Mouse (Mus musculus): ENCODE results near the gene Naa15. TPM values are rescaled to one million over a fixed set of nuclear protein-coding genes. Genes with fewer than 3 reads are reported as not detected.
"Not testable (repeated sequence)": the region's sequence is repeated elsewhere in the genome, so short reads cannot be mapped to it uniquely, and the experiment has no call there.

Naa15 gene
- total RNA-seq, 2 experiments from 2014 or later, result 48.4 to 48.6 TPM

DNA sequence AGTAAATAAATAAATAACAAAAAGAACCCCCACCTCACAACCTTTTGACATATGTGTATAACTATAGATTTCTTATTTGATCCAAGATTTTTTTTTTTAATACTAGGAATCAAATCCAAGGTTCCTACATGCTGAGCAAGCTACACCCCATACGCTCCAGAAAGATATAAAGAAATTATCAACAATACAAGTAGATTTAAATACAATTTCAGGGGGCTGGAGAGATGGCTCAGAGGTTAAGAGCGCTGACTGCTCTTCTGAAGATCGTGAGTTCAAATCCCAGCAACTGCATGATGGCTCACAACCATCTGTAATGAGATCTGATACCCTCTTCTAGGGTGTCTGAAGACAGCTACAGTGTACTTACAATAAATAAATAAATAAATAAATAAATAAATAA, 21.9 kb upstream of the Naa15 start:
- intact Hi-C loops (cut with DNase I); DNase-seq: not testable (repeated sequence)

DNA sequence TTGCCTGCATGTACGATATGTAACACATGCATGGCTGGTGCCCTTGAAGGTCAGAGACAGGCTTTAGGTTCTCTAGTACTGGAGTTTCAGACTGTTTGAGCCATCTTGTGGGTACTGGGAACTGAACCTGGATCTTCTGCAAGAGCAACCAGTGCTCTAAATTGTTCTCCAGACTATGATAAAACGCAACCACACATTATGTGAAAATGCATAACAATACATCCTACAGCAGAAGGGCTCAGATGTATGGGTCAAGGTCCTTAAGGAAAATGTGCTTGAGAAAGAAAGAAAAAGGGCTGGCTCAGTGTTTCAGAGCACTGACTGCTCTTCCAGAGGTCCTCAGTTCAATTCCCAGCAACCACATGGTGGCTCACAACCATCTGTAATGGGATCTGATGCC, 21.3 kb upstream of the Naa15 start:
- DNase-seq, result no peak
- intact Hi-C loops (cut with DNase I), result no loop called here

DNA sequence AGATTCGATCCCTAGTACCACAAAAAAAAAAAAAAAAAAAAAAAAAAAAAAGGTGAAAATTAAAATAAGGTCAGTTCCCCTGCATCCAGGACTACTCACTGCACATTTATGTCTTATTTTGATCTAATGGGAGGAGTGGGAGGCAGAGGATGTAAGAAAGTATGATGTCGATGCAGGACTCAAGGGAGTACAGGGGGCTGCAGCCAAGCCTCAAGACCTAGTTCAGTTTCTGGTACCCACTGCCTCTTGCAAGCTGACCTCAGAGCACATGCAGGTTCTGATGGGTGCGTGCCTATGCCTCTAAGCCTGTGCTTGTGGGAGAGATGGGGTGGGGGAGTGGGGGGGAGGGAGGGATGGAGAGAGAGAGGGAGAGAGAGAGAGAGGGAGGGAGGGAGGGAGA, 20.1 kb upstream of the Naa15 start:
- intact Hi-C loops (cut with DNase I), result no loop called here

DNA sequence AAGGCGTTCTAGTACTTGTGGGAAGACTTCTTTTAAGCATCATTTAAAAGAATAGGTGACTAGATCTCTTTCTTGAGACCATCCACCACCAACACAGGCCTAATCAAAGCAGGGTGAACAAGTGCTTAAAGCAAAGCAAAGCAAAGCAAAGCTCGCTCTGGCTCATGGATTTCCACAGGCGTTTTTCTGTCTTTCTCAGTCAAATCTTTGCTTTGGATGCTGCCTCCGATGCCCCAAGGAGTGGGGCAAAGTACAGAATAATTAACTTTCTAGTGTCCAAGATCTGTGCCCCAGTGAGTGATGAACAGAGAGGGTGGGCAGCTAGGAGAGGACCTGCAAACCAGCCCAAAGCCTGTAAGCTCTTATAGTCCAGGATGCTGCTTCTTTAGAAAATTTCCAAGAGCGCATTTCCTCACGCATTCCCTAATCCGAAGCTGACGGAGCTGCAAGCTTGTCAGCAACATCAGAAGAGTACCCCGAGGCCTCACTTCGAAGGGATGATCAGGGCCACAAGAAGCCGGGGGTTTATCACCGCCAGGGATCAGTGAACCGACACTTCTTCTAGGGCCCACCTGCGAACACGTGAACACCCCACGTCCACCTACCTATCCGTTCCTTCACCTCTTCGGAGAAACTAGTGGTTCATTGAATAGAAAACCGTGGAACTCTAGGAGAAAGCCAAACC, 19.3 kb upstream of the Naa15 start:
- intact Hi-C loops (cut with DNase I), result loop anchor here (2.0 kb wide), 1 partner anchor 17 kb away; no protein-coding TSS in a partner anchor
- DNase-seq, result no peak

More for the DNA sequence above, 20.1 kb upstream of the Naa15 start:
- DNase-seq, result no peak

DNA sequence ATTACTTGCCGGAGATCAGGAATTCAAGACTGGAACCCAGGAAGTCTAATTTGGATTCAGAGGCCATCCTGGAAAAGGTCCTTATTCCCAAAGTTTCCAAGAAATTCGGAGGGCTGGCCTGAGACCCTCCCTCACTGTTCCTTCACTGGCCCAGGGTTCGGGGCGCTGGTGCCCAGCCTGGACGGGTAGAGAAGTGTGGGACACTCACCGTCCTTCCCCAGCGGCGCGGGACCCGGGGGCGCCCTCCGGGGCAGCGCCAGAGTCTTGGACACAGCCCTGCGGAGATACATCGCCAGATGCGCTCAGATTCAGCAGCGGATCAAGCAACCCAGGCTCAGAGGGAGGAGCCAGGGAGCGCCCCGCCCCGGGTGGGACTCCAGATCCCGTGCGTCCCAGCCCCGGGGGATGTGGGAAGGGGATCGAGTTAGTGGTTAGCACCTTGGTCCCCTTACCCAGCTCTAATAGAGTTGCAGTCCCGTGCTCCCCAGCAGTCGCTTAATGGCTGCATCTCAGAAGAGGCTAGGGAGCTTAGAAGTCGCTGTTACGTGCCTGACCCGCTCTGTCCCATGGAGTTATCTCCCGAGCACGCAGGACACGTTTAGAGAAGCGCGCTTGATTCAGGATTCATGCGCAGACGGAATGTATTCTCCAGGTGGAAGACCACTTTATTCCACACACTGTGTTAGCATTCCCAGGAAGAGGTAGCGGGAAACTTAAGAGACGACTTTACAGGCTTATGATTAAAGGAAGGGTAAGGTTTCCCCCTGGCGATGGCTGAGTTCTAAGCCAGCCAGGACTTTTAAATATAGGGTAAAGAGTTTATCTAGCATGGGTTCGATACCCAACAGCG, 18.5 kb upstream of the Naa15 start, which contains the start of gene Mgarp:
Mgarp (minus strand) TSS at position 520 of the 850 bp plus-strand sequence.
- intact Hi-C loops (cut with DNase I), result loop anchor here (2.0 kb wide), 1 partner anchor 18 kb away; no protein-coding TSS in a partner anchor
- DNase-seq, result peak; percentile 71 to 76

DNA sequence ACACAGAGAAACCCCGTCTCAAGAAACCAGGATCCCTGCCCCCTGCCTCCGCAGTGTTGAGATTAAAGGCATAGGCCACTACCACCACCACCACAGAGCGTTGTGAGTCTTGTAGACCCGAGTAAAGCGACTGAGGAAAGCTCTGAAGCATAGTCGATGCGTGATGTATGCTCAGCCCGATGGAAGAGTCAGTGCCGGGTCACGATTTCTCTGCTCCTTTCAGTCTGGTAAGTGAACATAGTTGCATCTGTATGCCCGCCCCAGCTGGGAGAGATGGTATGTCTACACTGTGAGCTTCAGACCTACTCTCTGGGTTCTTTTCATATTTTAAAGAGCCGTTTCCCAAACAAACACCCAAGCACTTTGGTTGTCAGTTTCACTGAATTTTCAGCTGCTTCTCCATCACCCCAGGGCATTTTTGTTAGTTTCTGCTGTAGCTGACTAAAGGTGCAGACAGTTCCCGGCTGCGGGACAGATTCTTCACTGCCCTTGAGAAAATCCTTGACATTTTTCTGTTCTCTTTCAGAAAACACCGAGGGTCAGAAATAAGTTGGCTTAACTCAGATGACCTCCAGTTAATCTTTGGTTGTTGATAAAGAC, 17.1 kb upstream of the Naa15 start:
- intact Hi-C loops (cut with DNase I), result loop anchor here (2.0 kb wide), 1 partner anchor 19 kb away; no protein-coding TSS in a partner anchor
- DNase-seq, result no peak

DNA sequence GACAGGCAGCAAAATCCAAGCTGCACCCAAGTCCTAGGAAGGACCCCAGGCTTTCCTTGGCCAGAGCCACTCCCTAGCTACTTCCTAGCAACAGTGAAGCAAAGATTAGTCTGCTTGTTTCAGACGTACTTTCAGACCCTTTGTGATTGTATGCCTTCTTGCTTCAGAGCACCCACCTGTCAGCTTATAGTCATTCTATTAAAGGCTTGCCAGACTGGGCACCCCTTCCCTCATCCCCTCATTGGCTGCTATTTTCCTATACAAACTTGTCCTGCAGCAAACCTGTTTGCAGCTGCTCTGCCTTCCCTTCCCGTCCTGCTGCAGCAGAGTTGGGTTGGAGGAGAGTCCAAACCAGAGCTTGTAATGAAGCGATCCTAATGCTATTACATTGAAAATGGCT, 16.3 kb upstream of the Naa15 start:
- DNase-seq, result no peak
- intact Hi-C loops (cut with DNase I), result no loop called here

DNA sequence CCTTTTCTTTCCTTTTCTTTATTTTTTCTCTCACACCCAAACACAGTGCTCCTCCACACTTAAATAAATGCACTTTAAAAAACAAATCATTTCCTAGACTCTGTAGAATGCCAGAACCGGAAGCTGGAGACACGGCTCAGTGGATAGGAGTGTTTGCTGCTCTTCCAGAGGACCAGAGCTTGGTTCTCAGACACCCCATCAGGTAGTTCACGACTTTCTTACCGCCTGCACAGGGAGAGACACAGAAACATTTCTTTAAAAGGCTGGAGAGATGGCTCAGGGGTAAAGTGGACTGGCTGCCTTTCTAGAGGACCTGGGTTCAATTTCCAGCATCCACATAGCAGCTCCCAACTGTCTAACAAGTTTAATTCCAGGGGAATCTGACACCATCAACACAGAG, 15.4 kb upstream of the Naa15 start:
- intact Hi-C loops (cut with DNase I), result no loop called here
- DNase-seq, result no peak

DNA sequence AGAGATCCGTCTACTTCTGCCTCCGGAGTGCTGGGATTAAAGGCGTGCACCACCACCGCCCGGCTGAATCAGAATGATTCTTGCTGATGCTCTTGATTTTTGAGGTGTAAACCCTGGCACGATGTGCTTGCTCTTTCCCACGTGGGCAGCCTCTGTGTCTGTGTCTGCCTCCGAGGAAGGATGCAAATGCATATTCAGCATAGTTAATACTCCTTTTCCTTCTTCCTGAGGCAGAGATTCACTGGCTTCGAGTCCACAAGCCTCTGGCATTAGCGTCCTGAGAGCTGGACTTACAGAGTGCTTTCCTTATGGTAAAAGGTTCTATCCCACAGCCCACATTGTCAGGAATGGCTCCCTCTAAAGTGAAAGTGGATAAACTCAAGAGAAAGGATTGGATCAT, 14.3 kb upstream of the Naa15 start:
- no peak for DNase-seq
- intact Hi-C loops (cut with DNase I), result no loop called here

DNA sequence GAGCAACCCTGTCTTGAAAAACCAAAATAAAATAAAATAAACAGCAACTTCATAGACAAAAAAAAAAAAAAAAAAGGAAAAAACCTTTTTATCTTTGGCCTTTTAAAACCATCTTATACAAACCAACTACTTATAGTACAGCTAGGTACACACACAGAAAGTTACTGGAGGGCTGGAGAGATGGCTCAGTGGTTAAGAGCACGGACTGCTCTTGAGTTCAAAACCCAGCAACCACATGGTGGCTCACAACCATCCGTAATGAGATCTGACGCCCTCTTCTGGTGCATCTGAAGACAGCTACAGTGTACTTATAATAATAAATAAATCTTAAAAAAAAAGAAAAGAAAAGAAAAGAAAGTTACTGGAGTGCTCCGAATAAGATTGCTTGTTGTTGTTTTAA, 12.9 kb upstream of the Naa15 start:
- intact Hi-C loops (cut with DNase I); DNase-seq: not testable (repeated sequence)

DNA sequence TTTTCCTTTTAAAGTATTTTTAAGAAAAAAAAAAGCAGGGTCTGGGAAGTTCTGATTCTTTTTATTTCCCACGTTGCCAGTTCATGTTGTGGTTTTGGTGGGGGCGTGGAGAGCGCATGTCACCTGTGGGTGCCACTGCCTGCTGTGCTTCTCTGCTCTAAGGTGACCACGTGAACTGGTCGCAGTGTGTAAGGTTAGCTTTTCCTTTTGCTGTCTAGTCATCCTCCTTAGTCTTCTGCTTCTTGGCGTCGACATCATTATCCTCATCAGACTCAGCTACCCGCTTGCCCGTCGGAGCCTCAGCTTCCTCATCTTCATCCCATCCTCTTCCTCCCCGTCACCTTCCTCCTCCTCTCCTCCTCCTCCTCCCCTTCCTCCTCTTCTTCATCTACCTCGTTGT, 12.3 kb upstream of the Naa15 start:
- DNase-seq, result no peak
- intact Hi-C loops (cut with DNase I), result no loop called here

DNA sequence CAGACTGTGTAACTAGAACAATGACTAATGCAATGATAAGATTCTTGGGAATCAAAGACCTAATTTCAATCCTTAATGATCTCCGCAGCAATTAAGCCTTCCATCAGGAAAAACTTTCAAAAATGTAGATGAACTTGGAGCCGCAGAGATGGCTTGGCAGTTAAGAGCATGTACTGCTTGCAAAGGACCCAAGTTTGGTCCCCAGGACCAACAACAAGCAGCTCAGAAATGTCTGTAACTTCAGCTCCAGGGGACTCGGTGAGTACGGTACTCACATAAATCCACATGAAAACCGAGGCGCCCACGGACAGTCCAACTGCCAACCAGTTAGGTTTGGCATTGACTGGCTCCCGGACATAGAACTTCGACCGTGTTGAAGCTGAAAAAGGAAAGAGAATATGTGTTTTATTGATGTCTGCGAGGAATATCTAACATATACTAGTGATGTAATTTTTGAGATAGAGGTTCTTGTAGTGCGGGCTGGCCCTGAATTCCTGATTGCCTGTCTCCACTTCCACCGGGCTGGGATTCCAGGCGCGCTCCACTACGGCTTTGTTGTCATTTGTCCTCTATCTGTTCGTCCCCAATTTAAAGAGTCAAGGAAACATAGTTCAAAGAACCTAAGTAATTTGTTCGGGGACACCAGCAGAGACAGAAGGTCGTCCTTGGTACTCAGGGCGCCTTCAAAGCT, 6.9 kb upstream of the Naa15 start:
- intact Hi-C loops (cut with DNase I), result loop anchor here (2.0 to 5.0 kb wide), 3 partner anchors 29 to 176 kb away; no protein-coding TSS in a partner anchor
- peak; percentile 25 to 52 for DNase-seq

DNA sequence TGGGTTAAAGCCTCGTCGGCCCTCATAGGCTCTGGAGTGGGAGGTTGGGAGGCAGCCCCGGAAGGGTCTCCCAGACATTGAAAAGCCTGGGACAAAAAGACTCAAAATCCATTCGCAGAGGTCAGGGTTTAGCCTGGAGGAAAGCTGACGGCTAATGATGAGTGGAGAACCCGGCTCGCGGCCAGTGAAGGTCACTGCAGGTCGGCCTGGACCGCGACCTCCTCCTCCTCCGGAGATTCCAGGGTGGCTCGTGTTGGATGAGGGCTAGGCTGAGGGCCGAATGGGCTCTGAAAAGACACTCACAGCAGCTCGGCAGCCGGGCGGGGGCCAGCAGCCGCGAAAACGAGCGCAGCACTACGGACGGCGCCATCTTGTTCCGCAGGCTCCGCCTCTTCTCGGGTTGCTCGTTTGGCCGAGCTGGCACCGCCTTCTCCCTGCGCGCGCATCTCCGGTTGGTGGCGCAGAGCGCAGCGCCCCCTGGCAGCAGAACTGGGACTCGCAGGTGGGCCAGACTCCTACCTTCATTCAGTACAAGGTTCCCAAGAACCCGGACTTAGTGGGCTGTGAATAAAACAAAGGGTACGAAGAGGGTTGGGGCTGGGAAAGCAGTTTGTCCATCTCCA, 6.3 kb upstream of the Naa15 start, which contains the start of gene Ndufc1:
Ndufc1 (minus strand) TSS at position 428 of the 623 bp plus-strand sequence.
- intact Hi-C loops (cut with DNase I), result loop anchor here (5.0 kb wide), 2 partner anchors 121 to 176 kb away; no protein-coding TSS in a partner anchor
- DNase-seq, result peak; percentile 97 to 99

DNA sequence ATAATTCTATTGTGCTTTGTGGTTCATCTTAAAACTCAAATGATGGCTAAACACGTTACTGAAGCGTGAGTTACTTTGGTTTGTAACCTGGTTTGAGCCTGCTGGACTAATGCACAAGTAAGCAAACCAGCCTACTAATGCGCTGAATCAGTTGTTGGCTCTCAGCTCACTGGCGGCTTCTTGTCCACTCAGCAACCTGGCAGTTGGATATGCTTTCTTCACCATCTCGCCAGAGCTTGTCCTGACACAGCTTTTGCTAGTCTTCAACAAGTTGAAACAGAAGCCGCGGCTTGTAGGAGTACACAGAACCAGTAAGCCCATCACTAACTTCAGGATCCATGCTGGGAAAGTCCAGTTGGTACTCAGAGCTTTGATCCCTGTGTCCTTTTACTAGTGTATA, 2.5 kb upstream of the Naa15 start:
- intact Hi-C loops (cut with DNase I), result no loop called here
- no peak for DNase-seq

DNA sequence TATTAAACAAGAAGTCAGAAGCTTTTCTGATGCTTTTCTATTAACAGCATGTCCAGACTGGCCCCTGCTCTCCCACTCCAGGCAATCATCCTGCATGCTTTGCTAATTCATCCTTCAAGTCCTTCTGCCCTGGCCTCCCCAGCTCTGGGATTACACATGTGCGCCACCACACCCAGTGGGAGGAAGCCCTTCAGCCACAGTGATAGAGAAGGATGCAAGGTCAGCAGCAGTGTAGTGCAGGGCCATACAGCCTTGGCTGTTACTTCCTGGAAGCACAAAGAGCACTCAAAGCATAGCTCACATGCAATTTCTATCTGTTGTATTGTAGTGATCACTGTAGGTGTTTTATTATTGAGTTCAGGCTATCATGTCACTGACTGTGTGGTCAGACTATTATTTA, 1.7 kb upstream of the Naa15 start:
- intact Hi-C loops (cut with DNase I), result no loop called here
- no peak for DNase-seq

DNA sequence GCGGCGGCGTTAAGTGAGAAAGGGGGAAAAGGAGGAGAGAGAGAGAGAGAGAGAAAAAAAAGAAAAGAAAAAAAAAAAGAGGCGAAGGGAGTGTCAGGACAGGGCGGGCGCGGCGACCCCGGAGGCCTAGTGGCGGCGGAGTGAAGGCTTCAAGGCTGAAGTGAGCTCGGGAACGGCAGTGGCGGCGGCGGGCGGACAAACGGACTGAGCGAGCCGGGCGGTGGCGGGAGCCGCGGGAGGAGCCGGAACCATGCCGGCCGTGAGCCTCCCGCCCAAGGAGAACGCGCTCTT, 1.1 kb downstream of the Naa15 start:
- no peak for DNase-seq
- intact Hi-C loops (cut with DNase I), result no loop called here

DNA sequence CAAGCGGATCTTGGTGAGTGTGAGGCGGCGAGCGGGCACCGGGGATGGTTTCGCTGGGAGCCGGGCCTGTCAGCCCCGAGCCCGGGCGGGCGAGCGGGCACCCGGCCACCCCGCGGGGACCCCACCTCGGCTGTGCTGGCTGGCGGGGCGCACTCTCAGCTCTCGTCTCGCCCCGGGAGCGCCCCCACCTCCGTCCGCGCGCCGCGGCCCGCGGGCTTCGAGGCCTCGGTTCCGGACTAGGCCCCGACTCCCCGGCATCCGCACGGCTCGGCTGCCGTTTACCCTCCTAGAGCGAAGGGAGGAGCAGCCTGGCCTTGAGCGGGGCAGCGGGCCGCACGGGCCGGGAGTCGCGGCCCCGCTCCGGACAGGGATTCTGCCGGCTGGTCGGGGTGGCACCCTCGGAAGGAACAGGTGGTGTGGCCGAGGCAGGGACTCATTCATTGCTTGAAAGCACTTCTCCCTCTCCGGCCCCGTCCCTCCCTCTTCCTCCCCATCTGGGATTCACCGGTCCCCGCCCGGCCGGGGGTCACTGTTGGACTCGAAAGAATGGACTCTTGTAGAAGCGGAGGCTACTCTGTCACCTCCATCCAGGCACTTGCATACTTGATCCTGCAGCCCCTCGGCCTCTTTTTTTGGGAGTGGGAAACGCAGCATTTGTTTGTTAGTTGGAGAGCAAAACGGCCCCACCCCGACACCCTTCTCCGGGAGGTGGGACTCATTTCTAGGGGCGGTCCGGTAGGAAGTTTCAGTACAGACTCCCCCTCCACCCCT, 1.6 kb downstream of the Naa15 start:
- intact Hi-C loops (cut with DNase I), result no loop called here
- DNase-seq, result peak; percentile 62 to 71

DNA sequence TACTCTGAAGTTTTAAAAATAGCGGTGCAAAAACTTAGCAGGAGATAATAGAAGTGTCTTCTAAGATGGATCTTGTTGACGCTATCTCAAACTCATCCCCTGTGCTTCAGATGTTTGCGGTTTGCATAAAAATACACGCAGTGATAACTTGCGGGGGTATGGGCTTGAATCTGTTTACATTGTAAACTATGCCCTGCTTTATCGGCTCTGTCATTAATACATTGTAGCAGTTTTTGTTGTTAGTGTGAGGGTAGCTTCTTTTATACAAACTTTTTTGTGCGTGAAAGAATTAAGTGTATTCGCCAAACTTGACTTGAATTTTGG, 2.1 kb downstream of the Naa15 start:
- intact Hi-C loops (cut with DNase I), result no loop called here
- DNase-seq, result no peak

DNA sequence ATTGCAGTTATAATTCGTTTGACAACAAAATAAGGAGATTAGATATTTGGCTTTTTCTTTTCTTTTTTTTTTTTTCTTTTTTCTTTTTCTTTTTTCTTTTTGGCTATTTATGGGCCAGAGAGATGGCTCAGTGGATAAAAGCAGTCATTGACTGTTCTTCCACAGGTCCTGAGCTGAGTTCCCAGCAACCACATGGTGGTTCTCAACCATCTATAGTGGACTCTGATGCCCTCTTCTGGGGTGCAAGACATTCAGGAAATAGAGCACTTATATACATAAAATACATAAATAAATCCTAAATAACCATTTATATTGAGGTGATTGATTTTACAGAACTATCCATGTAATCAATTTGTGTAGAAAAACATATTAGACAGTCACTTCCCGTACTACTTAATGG, 2.5 kb downstream of the Naa15 start:
- intact Hi-C loops (cut with DNase I), result no loop called here
- no peak for DNase-seq

DNA sequence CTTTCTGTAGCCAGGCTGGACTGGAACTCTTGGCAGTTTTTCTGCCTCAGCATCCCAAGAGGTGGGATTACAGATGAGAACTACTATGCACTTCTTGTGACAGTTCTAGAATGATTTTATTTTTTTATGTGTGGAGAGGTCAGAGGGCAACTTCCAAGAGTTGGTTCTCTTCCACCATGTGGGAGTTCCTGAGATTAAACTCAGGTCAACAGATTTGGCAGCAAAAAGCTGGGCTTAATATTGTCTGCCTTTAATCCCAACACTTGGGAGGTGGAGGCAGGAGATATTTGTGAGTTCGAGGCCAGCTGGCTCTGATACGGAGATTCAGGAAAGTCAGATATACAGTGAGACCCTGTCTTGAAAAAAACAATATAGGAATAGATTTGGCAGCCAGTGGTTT, 3.0 kb downstream of the Naa15 start:
- no peak for DNase-seq
- intact Hi-C loops (cut with DNase I), result no loop called here

All from heart, postnatal 10 days (tissue).